ENCODE assay signal across 7 mouse cellular contexts in genomic region chr16:4939412-4939811, GRCm38 (mm10). TPM values are rescaled to one million over a fixed set of nuclear protein-coding genes. Genes with fewer than 3 reads are reported as not detected.
DNase-seq lines count a peak whose midpoint lies in the region; ATAC-seq and TF ChIP-seq lines count a peak whose summit lies in the region.

No protein-coding gene starts in this region.

- ATAC-seq in forebrain, embryonic 15.5 days (replicated peaks): peak; percentile 65
- peak; percentile 68 for ATAC-seq in liver, postnatal 0 days
- peak; percentile 80 for ATAC-seq in neural tube, embryonic 15.5 days (ENCODE audit: low FRiP score)

- H3K9ac ChIP-seq in forebrain, embryonic 15.5 days (replicated peaks): peak overlapping the region; percentile 99
- peak overlapping the region; percentile 88 for H3K9ac ChIP-seq in liver, postnatal 0 days (replicated peaks)
- H3K9ac ChIP-seq in neural tube, embryonic 15.5 days (replicated peaks): peak overlapping the region; percentile 99

- peak overlapping the region; percentile 88 for H3K27ac ChIP-seq in forebrain, embryonic 15.5 days (replicated peaks)
- peak overlapping the region; percentile 74 for H3K27ac ChIP-seq in liver, postnatal 0 days (ENCODE audit: low read depth)
- peak overlapping the region; percentile 88 for H3K27ac ChIP-seq in neural tube, embryonic 15.5 days (replicated peaks)

- peaks cover 16% of the 10 kb centered on the region for H3K4me1 ChIP-seq in forebrain, embryonic 15.5 days
- peaks cover 17% of the 10 kb centered on the region for H3K4me1 ChIP-seq in liver, postnatal 0 days (ENCODE audit: insufficient read depth)
- peaks cover 32% of the 10 kb centered on the region for H3K4me1 ChIP-seq in neural tube, embryonic 15.5 days

- H3K36me3 ChIP-seq in forebrain, embryonic 15.5 days: peaks cover 65% of the 10 kb centered on the region
- peaks cover 55% of the 10 kb centered on the region for H3K36me3 ChIP-seq in liver, postnatal 0 days (replicated peaks; ENCODE audit: insufficient read depth, low read length)
- H3K36me3 ChIP-seq in neural tube, embryonic 15.5 days: peaks cover 71% of the 10 kb centered on the region

- H3K4me2 ChIP-seq in forebrain, embryonic 15.5 days (replicated peaks): peak overlapping the region; percentile 98
- peak overlapping the region; percentile 94 for H3K4me2 ChIP-seq in liver, postnatal 0 days (ENCODE audit: low read depth, low read length)
- peak overlapping the region; percentile 80 for H3K4me2 ChIP-seq in neural tube, embryonic 15.5 days

- peak overlapping the region; percentile 92 for H3K4me3 ChIP-seq in forebrain, embryonic 15.5 days
- peak overlapping the region; percentile 77 for H3K4me3 ChIP-seq in liver, postnatal 0 days (ENCODE audit: low read depth, low read length)
- peak overlapping the region; percentile 75 for H3K4me3 ChIP-seq in neural tube, embryonic 15.5 days (replicated peaks)

- DNase-seq in spleen, adult 12 weeks (ENCODE audit: low spot score): peak; percentile 9
- DNase-seq in spleen, postnatal 14 days (ENCODE audit: low spot score in 2 of 2): no peak
- DNase-seq in adrenal gland, postnatal 14 days: peak; percentile 72
- peak; percentile 64 for DNase-seq in kidney, adult 18-20 months
- DNase-seq in liver, postnatal 0 days: peak; percentile 52

- WGBS in forebrain, embryonic 15.5 days: 3% methylated on average over 16 of the region's 16 CpGs
- WGBS in liver, postnatal 0 days (ENCODE audit: insufficient replicate concordance): 3% methylated on average over 16 of the region's 16 CpGs
- WGBS in neural tube, embryonic 15.5 days: 3% methylated on average over 16 of the region's 16 CpGs

- no peak for TF ChIP-seq EP300 in liver, postnatal 0 days (IDR thresholded peaks at IDR 0.05; ENCODE audit: low read depth)

- no peaks in the 10 kb centered on the region for H3K27me3 ChIP-seq in forebrain, embryonic 15.5 days
- no peaks in the 10 kb centered on the region for H3K27me3 ChIP-seq in liver, postnatal 0 days (ENCODE audit: insufficient read depth, low read length)
- H3K27me3 ChIP-seq in neural tube, embryonic 15.5 days (replicated peaks): no peaks in the 10 kb centered on the region

- H3K9me3 ChIP-seq in forebrain, embryonic 15.5 days: no peaks in the 10 kb centered on the region
- no peaks in the 10 kb centered on the region for H3K9me3 ChIP-seq in liver, postnatal 0 days (ENCODE audit: low read length)
- no peaks in the 10 kb centered on the region for H3K9me3 ChIP-seq in neural tube, embryonic 15.5 days (replicated peaks)

- TF ChIP-seq CTCF in liver, postnatal 0 days (IDR thresholded peaks at IDR 0.05; ENCODE audit: low read depth): no peak

RNA-seq across cellular contexts. Expression of gene Nudt16l1, which starts 0.9 kb away (rescaled TPM):
- total RNA-seq in adrenal gland, postnatal 14 days (2021): 54.2 and 57.6 TPM in 2 replicates
- polyA plus RNA-seq in forebrain, embryonic 15.5 days (2015; fragmentation: Nextera tagmentation; extraction: Ambion mirVana): 138 and 139 TPM in 2 replicates
- polyA plus RNA-seq in liver, postnatal 0 days (2015; fragmentation: Nextera tagmentation; extraction: Ambion mirVana): 38.9 and 40.2 TPM in 2 replicates
- 128 and 140 TPM in 2 replicates for polyA plus RNA-seq in neural tube, embryonic 15.5 days (2015; fragmentation: Nextera tagmentation; extraction: Ambion mirVana)

RNA-seq across cellular contexts. Expression of gene Anks3, which starts 24.6 kb away (rescaled TPM):
- 35.1 and 39.4 TPM in 2 replicates for total RNA-seq in adrenal gland, postnatal 14 days (2021)
- polyA plus RNA-seq in forebrain, embryonic 15.5 days (2015; fragmentation: Nextera tagmentation; extraction: Ambion mirVana): 79.9 and 80.7 TPM in 2 replicates
- polyA plus RNA-seq in liver, postnatal 0 days (2015; fragmentation: Nextera tagmentation; extraction: Ambion mirVana): 10.5 and 13.0 TPM in 2 replicates
- 68.6 and 71.5 TPM in 2 replicates for polyA plus RNA-seq in neural tube, embryonic 15.5 days (2015; fragmentation: Nextera tagmentation; extraction: Ambion mirVana)

RNA-seq across cellular contexts. Expression of gene Mgrn1, which starts 53.4 kb away (rescaled TPM):
- 86.3 and 87.7 TPM in 2 replicates for total RNA-seq in adrenal gland, postnatal 14 days (2021)
- polyA plus RNA-seq in forebrain, embryonic 15.5 days (2015; fragmentation: Nextera tagmentation; extraction: Ambion mirVana): 95.8 and 102 TPM in 2 replicates
- polyA plus RNA-seq in liver, postnatal 0 days (2015; fragmentation: Nextera tagmentation; extraction: Ambion mirVana): 34.8 and 36.7 TPM in 2 replicates
- 122 and 125 TPM in 2 replicates for polyA plus RNA-seq in neural tube, embryonic 15.5 days (2015; fragmentation: Nextera tagmentation; extraction: Ambion mirVana)

RNA-seq across cellular contexts. Expression of gene Sept12, which starts 58.2 kb away (rescaled TPM):
- not detected in 2 replicates for total RNA-seq in adrenal gland, postnatal 14 days (2021)
- not detected in 2 replicates for polyA plus RNA-seq in forebrain, embryonic 15.5 days (2015; fragmentation: Nextera tagmentation; extraction: Ambion mirVana)
- not detected in 2 replicates for polyA plus RNA-seq in liver, postnatal 0 days (2015; fragmentation: Nextera tagmentation; extraction: Ambion mirVana)
- not detected in 2 replicates for polyA plus RNA-seq in neural tube, embryonic 15.5 days (2015; fragmentation: Nextera tagmentation; extraction: Ambion mirVana)

RNA-seq across cellular contexts. Expression of gene Ubald1, which starts 59.3 kb away (rescaled TPM):
- total RNA-seq in adrenal gland, postnatal 14 days (2021): 36.9 and 40.8 TPM in 2 replicates
- polyA plus RNA-seq in forebrain, embryonic 15.5 days (2015; fragmentation: Nextera tagmentation; extraction: Ambion mirVana): 45.1 and 47.6 TPM in 2 replicates
- 15.6 and 16.7 TPM in 2 replicates for polyA plus RNA-seq in liver, postnatal 0 days (2015; fragmentation: Nextera tagmentation; extraction: Ambion mirVana)
- 66.0 and 66.7 TPM in 2 replicates for polyA plus RNA-seq in neural tube, embryonic 15.5 days (2015; fragmentation: Nextera tagmentation; extraction: Ambion mirVana)

Comparison
In these comparisons a context has a peak if more than half of its experiments do, and no peak if none do; other contexts are left out.
1. DNase-seq: peak in spleen, adult 12 weeks (single experiment), adrenal gland, postnatal 14 days (single experiment), kidney, adult 18-20 months (single experiment) and liver, postnatal 0 days (single experiment); none in spleen, postnatal 14 days (0 of 2).
2. Peak in every context shown above with its lines, with median percentiles within 50 percentile points of each other: ATAC-seq, H3K27ac ChIP-seq, H3K4me2 ChIP-seq, H3K4me3 ChIP-seq and H3K9ac ChIP-seq.